Mouse (Mus musculus) spleen, postnatal 10 days (tissue): ENCODE data around the gene Sema3b.

Experiments
- DNase-seq, 2 experiments: peaks; one replicate each; pipeline ENCODE4 v3.0.0; 2021 to 2022; ENCODE audit warnings: low spot score in 2 of 2

The Sema3b gene

DNA sequence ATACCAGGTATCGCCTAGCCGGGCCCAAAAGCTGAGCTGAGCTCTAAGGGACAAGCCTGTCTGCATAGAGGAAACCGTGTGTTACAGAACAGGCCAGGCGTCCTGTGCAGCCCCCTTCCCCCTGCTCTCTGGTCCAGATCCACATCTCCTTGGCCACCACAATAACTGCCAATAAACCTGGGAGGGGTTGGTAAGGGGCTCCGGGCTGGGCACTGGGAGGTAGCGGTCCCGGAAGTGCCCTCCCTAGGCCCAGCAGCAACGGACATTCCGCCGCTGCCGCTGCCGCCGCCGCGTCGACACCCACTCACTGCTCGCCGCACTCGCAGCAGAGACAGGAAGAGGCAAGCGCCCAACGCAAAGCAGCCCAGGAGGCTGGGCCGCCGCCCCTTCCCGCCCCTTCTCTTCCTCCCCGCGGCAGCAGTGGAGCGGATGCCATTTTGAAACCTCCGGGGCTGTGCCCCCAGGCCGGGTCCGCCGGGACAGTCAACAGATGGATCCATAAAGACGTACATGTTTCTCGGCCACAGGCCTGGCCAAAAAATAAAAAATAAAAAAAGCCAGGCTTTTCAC, 24.1 kb upstream of the Sema3b start:
- DNase-seq: peak; percentile 87 to 89

DNA sequence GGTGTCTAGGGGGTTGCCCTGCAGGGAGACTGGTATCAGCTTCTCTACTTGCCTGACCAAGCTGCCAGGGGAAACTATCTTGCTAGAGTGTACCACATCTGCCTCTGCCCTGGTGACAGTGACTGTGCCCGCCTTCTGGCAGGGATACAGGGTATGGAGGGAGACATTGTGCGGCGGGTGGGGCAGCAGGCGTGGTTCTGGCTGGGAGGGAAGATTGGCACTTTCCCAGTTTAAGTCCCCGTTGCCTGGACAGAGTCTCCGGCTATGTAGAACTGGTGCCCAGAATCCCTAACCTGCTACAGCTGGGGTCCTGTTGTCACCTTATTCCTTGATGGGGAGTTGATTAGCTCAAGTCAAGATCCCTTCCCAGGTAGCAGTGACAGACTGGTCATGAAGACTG, 23.4 kb upstream of the Sema3b start:
- peak; percentile 73 to 86 for DNase-seq

DNA sequence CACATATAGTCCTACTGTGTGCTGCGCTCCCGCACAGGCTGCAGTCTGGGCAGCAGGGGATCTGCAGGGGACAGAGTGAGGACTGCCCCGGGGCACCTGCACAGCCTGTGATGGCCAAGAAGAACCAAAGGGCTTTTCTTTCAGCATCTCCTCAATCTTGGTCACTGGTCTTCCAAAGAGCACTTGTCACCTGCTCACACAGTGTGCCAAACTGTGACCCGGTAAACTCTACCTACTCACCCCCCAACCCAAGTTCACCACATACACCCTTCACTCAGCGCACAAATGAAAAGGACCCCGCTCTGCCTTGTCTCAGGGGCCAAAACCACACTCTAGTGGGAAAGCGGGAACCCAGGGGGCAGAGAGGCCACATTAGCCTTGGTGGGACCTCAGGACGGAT, 22.8 kb upstream of the Sema3b start:
- DNase-seq: no peak

DNA sequence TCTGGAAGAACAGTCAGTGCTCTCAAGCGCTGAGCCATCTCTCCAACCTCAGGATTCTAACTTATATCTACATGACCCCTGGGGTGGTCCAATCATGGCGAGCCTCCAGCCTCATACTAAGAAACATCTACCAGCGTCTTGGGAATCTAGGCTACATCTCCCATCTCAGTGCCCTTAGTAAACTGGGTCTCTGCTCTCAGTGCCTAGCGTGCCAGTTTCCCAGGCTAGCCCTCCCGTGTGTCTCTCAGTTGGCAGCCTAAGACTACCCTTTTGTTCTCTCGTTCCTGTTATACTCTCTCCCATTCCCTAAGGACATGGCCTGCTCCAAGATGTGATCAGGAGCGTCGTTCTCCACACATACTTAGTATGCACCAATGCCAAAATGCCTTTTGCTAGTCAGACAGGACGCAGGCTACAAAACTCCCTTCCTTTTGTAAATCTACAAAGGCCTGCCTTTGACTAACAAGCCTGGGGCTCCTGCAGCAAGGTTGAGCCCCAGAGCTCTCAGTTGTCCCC, 22.3 kb upstream of the Sema3b start:
- no peak for DNase-seq

DNA sequence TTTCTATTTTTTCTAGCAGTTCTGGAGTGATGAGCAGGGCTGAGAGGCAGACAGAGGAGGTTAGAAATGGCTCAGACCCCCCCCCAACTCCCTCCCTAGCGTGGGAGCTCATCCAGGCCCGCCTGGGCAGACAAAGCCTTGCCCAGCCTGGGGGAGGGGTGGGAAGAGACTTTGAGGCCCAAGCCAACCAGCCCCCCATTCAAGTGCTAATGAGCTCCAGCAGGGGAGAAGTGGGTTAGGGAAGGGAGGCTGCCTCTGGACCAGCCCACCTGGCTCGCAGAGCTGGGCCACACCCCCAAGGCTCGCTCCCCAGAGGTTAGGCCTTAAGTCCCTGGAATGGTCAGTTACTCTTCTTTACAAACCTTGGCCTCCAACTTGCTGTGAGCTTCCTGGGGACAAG, 21.5 kb upstream of the Sema3b start:
- DNase-seq: no peak

DNA sequence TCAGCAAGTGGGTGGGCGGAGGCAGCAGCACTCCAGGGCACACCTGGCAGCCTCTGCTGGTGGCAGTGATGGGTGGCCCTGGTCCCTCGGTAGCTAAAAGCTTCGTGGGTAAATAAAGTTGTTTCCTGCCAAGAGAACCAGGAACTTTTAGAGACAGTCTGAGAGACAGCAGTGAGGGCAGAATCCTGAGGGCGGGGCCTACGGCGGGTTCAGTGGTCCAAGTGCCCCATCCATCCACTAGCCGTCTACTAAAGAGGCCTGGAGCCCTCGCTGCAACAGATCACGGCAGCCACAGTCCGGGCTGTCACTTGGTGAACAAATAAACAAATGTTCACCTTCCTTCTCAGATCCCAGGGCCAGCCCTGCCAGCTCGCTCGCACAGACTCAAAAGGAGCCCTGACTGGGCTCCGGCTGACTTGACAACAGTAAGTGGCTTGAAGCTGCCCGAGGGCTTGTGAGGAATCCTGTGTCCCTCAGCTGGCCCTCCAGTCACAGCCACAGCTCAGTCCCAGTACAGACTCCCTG, 20.9 kb upstream of the Sema3b start:
- DNase-seq: no peak

DNA sequence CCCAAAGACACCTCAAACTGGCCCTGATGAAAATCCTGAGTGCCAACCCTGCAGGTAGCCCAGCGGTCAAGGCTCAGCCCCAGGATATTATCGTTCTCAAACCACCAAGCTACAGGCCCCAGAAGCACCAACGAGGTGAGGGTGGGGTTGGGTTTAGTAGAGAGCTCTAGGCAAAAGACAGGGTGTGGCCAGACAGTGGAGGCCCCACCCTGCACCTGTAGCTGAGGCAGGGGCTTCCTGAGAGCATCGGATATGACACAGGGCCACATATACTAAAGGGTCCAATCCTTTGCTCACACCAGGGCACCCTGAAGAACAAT, 20.3 kb upstream of the Sema3b start:
- DNase-seq: peak in 1 of 2 experiments; percentile 57

DNA sequence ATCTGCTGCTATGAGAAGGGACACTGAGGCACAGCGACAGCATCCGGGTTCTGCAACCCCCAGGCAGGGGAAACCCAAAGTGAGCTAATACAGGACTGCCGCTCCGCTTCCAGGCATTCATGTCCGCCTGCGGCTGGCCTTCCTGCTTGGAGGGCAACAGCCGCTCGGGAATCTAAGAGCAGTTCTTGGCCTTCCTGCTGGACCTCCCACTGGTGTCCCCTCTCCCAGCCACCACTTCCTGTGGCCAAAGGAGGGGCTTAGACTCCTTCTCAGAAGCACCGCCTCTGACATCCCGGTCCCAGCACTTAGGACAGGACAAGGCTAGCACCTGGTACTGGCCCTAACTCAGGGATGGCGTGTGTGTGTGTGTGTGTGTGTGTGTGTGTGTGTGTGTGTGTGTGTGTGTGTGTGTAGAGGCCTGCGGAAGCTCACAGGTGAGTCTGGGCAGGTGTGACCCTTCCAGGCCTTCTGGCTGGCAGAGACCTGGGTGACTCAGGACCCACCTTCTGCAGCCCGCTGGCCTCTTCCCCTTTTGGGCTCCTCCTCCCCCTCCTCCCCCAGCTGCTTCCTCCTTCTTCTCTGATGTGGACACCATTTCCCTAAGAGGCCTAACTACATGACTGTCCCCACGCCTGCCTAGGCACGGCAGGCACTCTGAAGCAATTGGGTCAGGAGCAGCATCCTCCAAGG, 19.8 kb upstream of the Sema3b start:
- DNase-seq: peak in 1 of 2 experiments; percentile 78

DNA sequence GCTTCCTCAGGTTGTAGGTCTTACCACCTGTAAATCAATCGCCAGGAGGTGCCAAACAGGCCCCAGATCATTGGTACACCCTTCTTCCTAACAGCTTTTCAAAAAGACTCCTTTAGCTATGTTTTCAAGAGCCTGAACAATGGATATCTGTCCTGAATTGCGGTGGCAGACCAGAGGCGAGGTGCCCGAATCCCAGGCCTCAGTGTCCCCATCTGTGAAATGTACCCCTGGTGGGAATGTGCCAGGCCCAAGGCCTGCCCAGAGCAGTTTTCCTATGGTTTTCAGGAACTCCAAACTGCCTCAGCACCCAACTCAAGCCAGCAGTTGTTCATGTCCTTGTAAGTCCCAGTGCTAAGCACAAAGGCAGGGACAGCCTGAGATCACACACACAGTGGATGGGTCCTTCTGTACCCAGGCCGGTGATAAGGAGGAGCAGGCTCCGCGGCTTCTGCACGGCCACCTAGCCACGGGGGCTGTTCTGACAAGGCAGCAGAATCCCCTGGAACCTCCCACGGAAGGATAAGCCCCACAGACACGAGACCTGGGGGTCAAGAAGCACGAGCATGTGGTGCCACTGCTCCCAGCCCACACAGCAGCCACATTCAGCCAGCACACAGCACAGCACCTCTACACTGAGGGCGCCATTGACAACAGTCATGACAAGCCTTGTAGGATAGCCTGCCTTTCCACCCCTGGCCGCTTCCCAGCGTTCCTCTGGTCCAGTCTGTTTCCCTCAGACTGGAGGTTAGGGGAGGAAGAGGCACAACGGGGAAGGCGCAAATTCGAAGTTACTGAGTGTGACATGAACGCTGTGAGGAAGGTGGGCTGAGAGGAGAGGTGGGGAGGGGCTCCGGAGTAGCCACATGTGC, 18.6 kb upstream of the Sema3b start:
- DNase-seq: no peak

DNA sequence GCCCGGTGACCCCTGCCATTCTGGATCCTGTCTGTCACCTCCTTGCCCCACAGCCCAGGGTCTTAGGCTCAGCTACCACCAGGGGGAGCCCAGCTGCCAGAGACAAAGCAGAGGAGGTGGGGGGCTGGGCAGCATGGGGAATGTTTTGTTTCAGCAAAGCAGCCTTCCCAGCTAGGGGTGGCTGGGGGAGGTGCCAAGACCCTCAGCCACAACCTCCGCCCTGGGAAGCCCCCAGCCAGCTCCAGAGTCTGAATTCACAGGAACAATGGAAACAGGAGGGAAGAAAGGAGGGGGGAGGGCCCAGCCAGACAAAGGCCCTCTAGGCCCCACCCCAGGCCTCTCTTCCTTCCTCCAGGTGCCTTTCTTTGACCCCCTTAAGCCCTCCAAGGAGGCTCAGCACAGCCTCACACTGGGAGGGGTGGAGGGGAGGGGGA, 17.8 kb upstream of the Sema3b start:
- DNase-seq: peak; percentile 74 to 89

DNA sequence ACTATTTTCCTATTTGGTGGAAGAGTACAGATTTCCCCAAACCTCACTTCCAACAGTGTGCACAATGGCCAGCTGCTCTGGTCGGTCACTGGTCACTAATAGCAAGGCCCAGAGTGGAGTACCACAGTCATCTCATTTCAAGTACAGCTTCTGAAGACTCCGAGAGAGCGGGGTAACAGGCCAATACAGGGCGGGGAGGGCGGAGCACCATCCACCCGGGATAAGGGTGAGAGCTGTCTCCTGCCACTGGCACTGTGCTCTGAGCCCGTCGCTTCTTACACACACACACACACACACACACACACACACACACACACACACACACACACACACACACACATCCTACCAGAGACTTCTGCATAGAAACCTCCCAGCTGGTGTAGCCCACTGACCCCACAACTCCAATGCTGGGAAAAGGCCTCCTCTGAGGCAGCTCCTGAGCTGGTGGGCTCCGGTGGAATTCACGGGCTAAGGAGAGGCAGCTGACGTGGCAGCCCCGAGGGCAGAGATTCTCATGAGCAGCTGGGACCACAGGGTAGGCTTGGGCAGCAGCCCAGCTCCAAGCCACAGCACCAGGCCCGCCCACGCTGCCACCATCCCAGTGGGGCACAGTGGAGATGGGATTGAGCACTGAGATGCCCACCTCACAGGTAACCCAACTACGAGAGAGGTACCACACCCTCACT, 17.3 kb upstream of the Sema3b start:
- DNase-seq: no peak

DNA sequence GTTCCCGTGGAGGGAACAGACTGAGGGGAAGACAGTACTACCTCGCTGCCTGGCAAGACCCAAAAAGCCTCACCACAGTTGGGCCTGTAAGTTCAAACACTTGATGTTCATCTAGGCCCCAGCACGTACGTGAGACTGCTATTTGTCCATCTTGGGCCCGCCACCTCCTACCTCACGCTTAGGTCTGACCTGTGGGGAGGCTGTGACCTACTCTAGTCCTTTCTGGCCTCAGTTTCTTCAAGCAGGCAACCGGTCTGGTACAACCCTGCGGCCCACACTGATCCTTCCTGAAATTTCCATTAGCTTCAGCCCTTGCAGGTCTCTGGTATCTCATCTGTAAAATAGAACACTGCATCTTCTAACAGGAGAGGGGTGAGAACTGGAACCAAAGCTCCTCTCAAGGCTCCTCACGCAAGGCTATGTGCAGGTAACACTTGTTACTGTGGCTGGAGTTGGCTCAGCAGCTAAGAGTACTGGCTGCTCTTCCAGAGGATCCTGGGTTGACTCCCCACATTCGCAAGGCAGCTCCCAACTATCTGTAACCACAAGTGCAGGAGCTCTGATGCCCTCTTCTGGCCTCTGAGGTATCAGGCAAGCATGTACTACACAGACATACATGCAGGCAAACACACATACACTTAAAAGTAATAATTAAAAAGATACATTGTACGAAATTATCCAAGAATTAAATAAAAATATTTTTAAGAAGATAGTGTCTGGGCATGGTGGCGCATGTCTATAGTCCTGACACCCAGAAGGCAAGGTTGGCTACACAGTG, 16.5 kb upstream of the Sema3b start:
- DNase-seq: no peak

DNA sequence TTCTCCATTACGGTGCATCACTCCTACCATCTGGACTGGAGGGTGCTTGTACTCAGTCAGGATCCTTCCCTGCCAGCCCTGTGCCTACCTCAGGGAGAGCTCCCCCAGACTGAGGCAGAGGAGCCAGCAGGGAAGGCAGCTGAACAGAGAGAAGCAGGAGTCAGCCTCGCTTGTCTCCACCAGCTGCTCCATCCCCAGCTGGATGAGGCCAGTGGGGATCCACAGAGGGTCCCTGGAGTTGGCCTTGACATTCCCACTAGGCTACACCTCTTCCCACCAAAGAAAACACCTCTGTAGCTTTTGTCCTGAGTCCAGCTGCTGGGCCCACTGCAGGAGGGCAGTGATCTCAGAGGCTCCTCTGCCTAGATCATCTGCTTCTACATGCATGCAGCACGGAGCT, 15.9 kb upstream of the Sema3b start:
- no peak for DNase-seq

DNA sequence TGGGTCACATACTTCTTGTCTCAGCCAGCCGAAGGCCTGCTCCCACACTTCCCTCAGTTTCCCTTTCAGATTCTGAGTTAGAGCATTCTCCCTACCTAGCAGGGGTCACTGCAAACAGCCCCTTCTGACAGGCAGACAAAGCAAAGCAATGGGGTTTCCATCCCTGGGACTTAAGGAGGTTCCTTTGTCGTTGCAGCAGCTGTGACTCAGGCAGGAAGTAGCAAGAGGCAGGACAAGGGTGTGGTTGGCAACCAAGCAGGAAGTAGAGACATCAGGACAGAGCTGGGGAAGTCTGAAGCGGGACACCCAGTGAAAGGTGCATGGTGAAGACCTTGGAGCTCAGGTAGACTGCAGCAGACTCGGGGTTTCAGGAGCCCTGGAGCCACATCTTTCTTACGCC, 15.5 kb upstream of the Sema3b start:
- DNase-seq: no peak

DNA sequence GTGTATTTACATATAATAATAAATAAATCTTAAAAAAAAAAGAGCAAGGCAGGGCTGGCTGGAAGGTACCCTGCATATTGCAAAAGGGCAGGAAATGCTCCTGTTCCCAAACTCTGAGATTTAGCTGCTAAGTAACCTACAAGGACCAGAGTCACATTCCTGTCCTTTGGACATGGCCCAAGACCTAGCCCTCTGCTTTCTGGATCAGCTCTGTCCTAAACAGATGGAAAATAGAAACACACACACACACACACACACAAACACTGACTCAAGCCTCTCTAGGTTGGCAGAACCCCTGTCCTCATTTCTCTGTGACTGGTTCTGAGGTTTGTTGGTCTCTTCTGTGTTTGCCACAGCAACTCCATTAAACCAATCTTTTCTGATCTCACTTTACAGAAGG, 11.9 kb upstream of the Sema3b start:
- no peak for DNase-seq

DNA sequence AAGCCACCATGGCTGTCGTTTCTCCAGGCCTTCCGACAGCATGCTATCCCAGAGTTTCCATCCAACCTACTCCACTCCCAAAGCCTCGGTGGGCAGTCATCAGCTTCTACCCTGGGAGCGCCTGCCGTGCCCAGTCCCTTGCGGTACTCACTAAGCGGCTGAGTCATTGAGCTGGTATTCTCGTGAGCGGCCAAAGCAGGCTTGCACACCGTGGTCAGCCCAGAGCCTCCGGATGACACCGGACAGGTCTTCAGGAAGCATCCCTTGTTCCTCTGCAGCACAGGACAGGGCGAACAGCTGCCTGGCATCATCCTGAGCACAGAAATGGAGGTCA, 10.5 kb upstream of the Sema3b start:
- no peak for DNase-seq

DNA sequence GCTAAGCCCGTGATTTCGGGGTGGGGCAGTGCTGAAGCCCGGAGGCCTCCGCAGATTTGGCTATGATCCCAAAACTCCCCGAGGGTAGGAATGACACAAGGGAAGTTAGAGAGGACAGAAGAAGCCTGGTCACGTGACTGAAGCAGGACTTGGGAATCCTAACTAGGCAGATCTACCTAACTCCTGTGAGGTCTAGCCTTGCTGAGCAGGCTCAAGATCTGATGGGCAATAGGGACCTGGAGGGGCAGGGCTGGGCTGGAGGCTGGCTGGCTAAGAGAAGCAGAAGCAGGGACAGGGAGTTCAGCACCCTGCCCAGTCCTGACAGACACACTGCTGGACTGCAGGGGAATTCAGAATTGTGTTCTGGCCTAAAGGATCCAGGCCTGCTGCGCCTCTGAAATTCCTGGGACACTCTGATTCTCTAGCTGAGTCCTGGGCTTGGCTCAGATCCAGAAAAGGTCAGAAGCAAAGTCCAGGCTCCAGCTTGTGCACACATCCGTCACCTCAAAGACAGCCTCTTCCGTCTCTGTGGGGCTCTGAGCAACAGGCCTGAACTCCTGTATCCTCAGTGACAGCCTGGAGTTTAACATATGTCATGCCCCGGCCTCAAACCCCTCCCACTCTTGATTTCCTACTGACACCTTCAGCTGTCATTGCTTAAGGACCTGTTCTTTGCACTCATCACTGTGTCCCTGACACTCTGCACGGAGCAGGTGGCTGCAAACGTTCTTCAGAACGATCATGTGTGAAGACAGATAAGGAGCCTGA, 9.9 kb upstream of the Sema3b start:
- no peak for DNase-seq

DNA sequence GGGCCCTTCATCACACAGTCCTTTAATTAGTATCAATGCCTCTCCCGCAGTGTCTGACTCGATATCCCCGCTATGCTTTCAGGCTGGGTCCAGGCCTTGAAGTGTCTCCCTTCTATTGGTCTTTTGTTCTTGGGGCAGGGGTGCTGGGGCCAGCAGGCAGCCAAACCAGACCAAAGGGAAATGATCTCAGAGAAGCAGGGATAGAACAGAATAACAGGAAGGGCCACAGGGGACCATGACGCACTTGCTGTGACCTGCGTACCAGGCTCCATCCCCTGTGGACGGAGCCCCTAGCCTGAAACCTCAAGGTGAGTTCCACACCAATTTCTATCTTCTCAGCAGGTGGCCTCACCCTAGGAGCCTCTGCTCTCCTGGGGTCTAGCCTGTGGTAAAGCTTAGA, 9.1 kb upstream of the Sema3b start:
- DNase-seq: no peak

DNA sequence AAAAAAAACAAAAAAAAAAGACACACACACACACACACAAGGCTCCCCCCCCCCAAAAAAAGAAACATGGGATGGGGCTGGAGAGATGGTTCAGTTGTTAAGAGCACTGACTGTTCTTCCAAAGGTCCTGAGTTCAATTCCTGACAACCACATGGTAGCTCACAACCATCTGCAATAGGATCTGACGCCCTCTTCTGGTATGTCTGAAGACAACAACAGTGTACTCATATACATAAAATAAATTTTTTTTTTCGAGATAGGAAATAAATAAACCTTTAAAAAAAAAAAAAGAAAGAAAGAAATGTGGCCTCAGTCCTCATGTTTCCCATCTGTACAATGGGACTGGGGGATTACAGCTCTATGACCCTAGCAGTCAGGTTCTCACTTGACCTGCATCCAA, 8.4 kb upstream of the Sema3b start:
- DNase-seq: no peak

DNA sequence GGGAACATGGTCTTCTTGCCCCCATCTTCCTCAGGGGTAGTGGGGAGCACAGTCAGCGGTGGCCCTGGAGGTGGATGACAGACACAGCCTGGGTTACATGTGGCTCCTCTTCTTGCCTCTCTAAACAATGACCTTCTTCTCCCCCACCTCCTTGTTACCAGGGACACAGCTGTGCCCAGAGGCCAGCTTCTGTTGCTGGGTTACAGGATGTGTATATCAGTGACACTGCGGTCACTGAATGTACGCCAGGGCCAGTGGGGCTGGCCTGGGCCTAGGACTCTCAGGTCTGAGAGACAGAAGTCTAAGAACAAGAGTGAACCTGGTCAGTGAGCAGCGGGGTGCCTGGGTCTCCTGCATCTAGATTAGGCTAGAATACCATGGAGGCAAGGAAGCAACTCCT, 6.0 kb upstream of the Sema3b start:
- DNase-seq: no peak
